Mouse (Mus musculus) forebrain, embryonic 12.5 days (tissue): Measurements from ENCODE around the gene Nr2c2. TPM values are rescaled to one million over a fixed set of nuclear protein-coding genes. Genes with fewer than 3 reads are reported as not detected.

Source experiments
- ATAC-seq: fragments of 200-750 bp; cut with Nextera tagmentation; 2 replicates; pipeline ENCODE4 v1.8.0; 2017; ENCODE audit warnings: moderate TSS enrichment; ENCODE audit not compliant: low FRiP score
- H3K27ac ChIP-seq: fragments of 300-500 bp; sonication (generic); 2 replicates; pipeline ENCODE4 v1.5.1; 2016; ENCODE audit warnings: mild to moderate bottlenecking
- H3K27me3 ChIP-seq: fragments of 300-500 bp; sonication (generic); 2 replicates; pipeline ENCODE4 v1.6.1; 2016; ENCODE audit warnings: mild to moderate bottlenecking
- H3K36me3 ChIP-seq: fragments of 300-500 bp; sonication (generic); replicated peaks from 2 replicates; pipeline ENCODE4 v1.6.1; 2016; ENCODE audit warnings: mild to moderate bottlenecking
- H3K4me1 ChIP-seq: fragments of 300-500 bp; sonication (generic); 2 replicates; pipeline ENCODE4 v1.6.1; 2016
- H3K4me2 ChIP-seq: fragments of 300-500 bp; sonication (generic); 2 replicates; pipeline ENCODE4 v1.6.1; 2016; ENCODE audit warnings: mild to moderate bottlenecking, moderate library complexity
- H3K4me3 ChIP-seq: fragments of 300-500 bp; sonication (generic); replicated peaks from 2 replicates; pipeline ENCODE4 v1.5.1; 2016; ENCODE audit warnings: mild to moderate bottlenecking
- H3K9ac ChIP-seq: fragments of 300-500 bp; sonication (generic); 2 replicates; pipeline ENCODE4 v1.6.1; 2016; ENCODE audit warnings: mild to moderate bottlenecking
- H3K9me3 ChIP-seq: fragments of 300-500 bp; sonication (generic); 2 replicates; pipeline ENCODE4 v1.6.1; 2016
- WGBS: fragments of 180-500 bp; shearing (Covaris S2); methylation state at CpG from one replicate; pipeline ENCODE4 v1.1.7; 2016; 5-methylcytosine and 5-hydroxymethylcytosine counted together
- polyA plus RNA-seq: library from polyadenylated mRNA; unstranded; fragments of >200 nt; fragmentation: Nextera tagmentation; extraction: Ambion mirVana; gene quantifications from 2 replicates; pipeline ENCODE4 v1.2.1, GENCODE M21; 2016

The Nr2c2 gene
- polyA plus RNA-seq, 1 experiment from 2014 or later, result 36.0 TPM

DNA sequence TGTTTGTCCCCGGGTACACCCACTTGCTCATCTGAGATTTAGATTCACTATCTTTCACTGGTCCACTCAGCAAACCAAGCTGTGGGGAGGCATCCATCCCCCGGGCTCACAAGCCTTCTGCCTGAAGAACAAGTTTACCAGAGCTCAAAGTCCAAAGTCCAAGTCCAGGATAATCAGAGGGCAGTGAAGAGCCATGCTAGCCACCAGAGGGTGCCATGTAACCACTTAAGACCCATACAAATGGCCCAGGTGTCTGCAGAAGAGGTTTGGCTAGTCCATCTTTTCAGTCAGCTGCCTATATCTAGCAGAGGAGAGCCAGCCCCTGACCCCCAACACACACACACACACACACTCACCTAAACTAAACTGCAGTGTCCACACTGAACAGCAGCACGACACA lies 128.3 kb downstream of the Nr2c2 start:
- H3K36me3 ChIP-seq, result no peaks in the 10 kb centered on the region
- no peak overlapping the region for H3K27ac ChIP-seq
- peaks cover 20% of the 10 kb centered on the region; the same call in 1 of the 2 replicates for H3K27me3 ChIP-seq
- no peak overlapping the region for H3K9ac ChIP-seq
- no peak overlapping the region for H3K4me2 ChIP-seq
- H3K4me1 ChIP-seq, result no peaks in the 10 kb centered on the region
- 47% methylated on average over 3 of the region's 3 CpGs for WGBS
- ATAC-seq, result no peak
- no peak overlapping the region for H3K4me3 ChIP-seq
- no peaks in the 10 kb centered on the region for H3K9me3 ChIP-seq

DNA sequence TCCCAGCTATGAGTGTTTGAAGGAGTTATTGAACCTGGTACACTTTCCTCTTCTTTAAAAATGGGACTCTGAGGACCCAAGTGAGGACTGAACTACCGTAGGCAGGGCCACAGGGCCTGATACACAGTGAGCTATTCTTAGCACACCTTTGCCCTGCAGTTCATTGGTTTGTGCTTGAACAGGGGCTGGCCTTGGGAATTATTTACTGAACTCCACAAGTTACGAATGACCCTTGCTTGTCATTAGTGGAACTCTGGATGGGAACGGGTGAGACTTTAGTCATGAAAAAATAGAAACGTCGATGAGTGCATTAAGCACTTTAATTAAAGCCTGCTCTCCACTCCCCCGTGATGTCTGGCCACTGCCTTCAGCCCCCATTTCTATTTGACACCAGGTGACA lies 130.4 kb downstream of the Nr2c2 start:
- no peaks in the 10 kb centered on the region for H3K9me3 ChIP-seq
- ATAC-seq, result no peak
- H3K27ac ChIP-seq, result no peak overlapping the region
- no peaks in the 10 kb centered on the region for H3K4me1 ChIP-seq
- peaks cover 16% of the 10 kb centered on the region; the same call in 1 of the 2 replicates for H3K27me3 ChIP-seq
- H3K4me2 ChIP-seq, result no peak overlapping the region
- H3K4me3 ChIP-seq, result no peak overlapping the region
- 88% methylated on average over 6 of the region's 6 CpGs for WGBS
- no peak overlapping the region for H3K9ac ChIP-seq
- no peaks in the 10 kb centered on the region for H3K36me3 ChIP-seq

DNA sequence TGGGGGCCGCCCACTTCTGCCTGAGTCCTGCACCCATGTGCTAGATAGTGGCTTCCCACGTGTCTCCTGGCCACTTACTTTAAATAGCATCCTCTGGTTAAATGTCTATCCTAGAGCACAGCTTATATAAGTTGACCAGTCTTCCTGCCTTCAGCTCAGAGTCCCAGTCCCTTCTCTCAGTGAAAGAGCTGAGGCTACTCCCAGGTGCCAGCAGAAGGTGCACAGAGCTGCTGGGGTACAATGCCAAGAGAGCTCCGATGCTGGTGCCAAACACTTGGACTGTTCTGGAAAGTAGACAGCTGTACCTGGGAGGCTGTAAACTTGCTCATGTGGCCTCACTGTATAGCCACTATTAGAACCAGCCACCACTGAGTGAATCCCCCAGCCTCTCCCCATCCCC lies 130.8 kb downstream of the Nr2c2 start:
- Histone ChIP-seq H3K27ac (no peak overlapping the region), H3K4me1 (no peaks in the 10 kb centered on the region), H3K9me3 (no peaks in the 10 kb centered on the region), H3K4me3 (no peak overlapping the region), H3K9ac (no peak overlapping the region), H3K4me2 (no peak overlapping the region), H3K36me3 (no peaks in the 10 kb centered on the region), H3K27me3 (0 out of 2 replicates have a peak, but pooled peaks cover 12% of the 10 kb centered on the region)
- no peak for ATAC-seq
- WGBS, result 91% methylated on average over 3 of the region's 3 CpGs

Other genes with a start within 250 kb of the Nr2c2 start
- 53.5 and 61.1 TPM in 2 replicates for gene Ccdc174, start 213.3 kb upstream of the Nr2c2 start, polyA plus RNA-seq
- 0.83 and 1.2 TPM in 2 replicates for gene 4930590J08Rik, start 188.6 kb upstream of the Nr2c2 start, polyA plus RNA-seq
- 7.6 and 12.7 TPM in 2 replicates for gene Fgd5, start 112.5 kb upstream of the Nr2c2 start, polyA plus RNA-seq
- gene Mrps25, start 92.6 kb downstream of the Nr2c2 start, polyA plus RNA-seq, result 73.0 and 73.5 TPM in 2 replicates
- gene Rbsn, start 123.5 kb downstream of the Nr2c2 start, polyA plus RNA-seq, result 36.1 and 40.5 TPM in 2 replicates
- gene Trh, start 153.3 kb downstream of the Nr2c2 start, polyA plus RNA-seq, result 3.8 and 4.4 TPM in 2 replicates